Mouse (Mus musculus) thymus, adult 2 months (tissue): ENCODE results near the gene Dnali1. TPM values are rescaled to one million over a fixed set of nuclear protein-coding genes. Genes with fewer than 3 reads are reported as not detected.

Experiments
- DNase-seq: peaks from one replicate; pipeline ENCODE4 v3.0.0; 2021
- H3K27ac ChIP-seq: fragments of 200-500 bp; 2 replicates; pipeline ENCODE4 v1.5.1; 2012; ENCODE audit warnings: low read length, control low read depth; ENCODE audit not compliant: control insufficient read depth, insufficient read depth
- H3K27me3 ChIP-seq: fragments of 200-500 bp; 2 replicates; pipeline ENCODE4 v1.6.1; 2012; ENCODE audit warnings: mild to moderate bottlenecking, low read length, moderate library complexity, mixed read lengths; ENCODE audit not compliant: control insufficient read depth, insufficient read depth
- H3K36me3 ChIP-seq: fragments of 200-500 bp; 2 replicates; pipeline ENCODE4 v1.6.1; 2012; ENCODE audit warnings: mild to moderate bottlenecking, low read length, moderate library complexity; ENCODE audit not compliant: control insufficient read depth, insufficient read depth
- H3K4me1 ChIP-seq: fragments of 200-500 bp; replicated peaks from 2 replicates; pipeline ENCODE4 v1.6.1; 2012; ENCODE audit warnings: low read length; ENCODE audit not compliant: control insufficient read depth, insufficient read depth
- H3K4me3 ChIP-seq: fragments of 200-500 bp; 2 replicates; pipeline ENCODE4 v1.5.1; 2012; ENCODE audit warnings: mild to moderate bottlenecking, low read length, control low read depth, moderate library complexity; ENCODE audit not compliant: control insufficient read depth, insufficient read depth
- CTCF ChIP-seq: fragments of 200-500 bp; IDR thresholded peaks from 2 replicates; pipeline ENCODE4 v1.5.1; 2012; ENCODE audit warnings: mild to moderate bottlenecking, control low read depth, low read length, moderate library complexity, borderline replicate concordance; ENCODE audit not compliant: control insufficient read depth, poor library complexity, insufficient read depth; ENCODE audit errors: extremely low read depth
- POLR2A ChIP-seq: fragments of 200-500 bp; IDR thresholded peaks from 2 replicates; pipeline ENCODE4 v1.6.1; 2012; ENCODE audit warnings: mild to moderate bottlenecking, low read length, control low read depth, moderate library complexity; ENCODE audit not compliant: control insufficient read depth, poor library complexity, insufficient read depth; ENCODE audit errors: extremely low read depth
- WGBS: fragments of 180-500 bp; shearing (Covaris S2); methylation state at CpG from one replicate; pipeline ENCODE4 v1.1.7; 2018; 5-methylcytosine and 5-hydroxymethylcytosine counted together
- polyA plus RNA-seq: library from polyadenylated mRNA; depleted of rRNA; stranded (reverse); fragments of >200 nt; gene quantifications from 2 replicates; pipeline ENCODE4 v1.2.3, GENCODE M21; 2012; rRNA removed

Gene Dnali1
- polyA plus RNA-seq, 1 experiment = 0.57 TPM

DNA sequence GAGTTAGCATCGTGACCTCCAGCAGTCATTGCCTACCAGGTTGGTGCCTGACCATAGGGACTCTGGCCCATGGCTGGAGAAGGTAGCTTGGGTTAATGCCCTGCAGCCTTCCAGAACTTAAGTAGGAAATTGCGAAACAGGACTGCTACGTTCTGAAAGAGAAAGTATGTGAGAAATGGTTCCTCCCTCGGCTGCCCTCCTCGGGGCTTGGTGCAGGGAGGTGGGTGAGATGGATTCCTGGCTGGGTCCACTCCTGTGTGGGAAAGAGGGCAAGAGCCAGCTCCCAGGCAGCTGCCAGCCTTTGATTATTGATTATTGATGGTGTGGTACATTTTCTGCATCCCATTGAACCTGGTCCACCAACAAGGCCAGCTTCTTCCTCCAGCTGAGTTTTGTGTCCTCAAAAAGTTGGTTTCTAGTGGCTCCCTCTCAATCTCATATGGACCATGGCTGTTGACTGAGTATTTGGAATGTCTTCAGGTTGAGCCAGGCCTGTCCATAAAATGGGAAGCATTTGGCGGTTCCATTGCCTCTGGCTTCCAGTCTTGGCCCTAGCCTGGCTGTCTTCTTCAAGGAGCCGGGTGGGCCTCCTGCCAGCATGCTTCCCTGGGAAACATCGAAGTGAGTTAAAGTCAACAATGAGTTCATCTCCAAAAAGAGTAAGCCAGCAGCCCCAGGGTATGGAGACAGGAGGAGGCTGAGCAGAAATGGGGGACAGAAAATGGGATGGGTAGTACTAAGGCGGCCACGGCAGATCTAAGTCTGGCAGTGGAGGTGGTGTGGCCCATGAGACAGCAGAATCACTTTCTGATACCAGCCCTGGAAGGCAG, 49.5 kb downstream of the Dnali1 start, which contains the start of gene Gnl2:
Gene Gnl2 (plus strand): TSS at position 780 of the 830 bp plus-strand sequence.
- H3K4me3 ChIP-seq = no peak within 1 kb of the TSS
- TF ChIP-seq CTCF = no peak
- no peak for TF ChIP-seq POLR2A
- 67% methylated on average over 10 of the region's 10 CpGs for WGBS
- H3K27ac ChIP-seq = no peak within 1 kb of the TSS
- no peaks in the 10 kb centered on the region for H3K27me3 ChIP-seq
- H3K36me3 ChIP-seq = no peaks in the 10 kb centered on the region
- DNase-seq = no peak
- H3K4me1 ChIP-seq = no peaks in the 10 kb centered on the region

DNA sequence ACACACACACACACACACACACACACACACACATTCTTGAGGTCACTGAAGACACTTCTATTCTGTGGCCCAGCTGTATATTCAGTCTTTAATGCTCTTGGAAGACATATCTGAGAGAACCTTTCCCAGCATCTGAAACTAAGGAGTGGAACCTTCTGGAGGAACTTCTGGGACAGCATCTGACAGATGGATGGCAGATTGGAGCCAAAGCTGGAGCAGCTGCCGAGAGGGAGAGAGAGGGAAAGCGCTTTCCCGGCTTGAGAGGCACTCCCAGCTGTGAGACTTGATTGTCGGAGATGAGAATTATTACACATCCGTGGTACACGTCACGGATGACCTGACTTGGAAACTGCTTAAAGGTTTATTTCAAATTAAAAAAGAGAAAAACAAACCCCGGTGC, 56.8 kb downstream of the Dnali1 start:
- Histone ChIP-seq H3K36me3 (no peaks in the 10 kb centered on the region), H3K27ac (no peak overlapping the region), H3K4me3 (no peak overlapping the region), H3K4me1 (peaks cover 12% of the 10 kb centered on the region), H3K27me3 (no peaks in the 10 kb centered on the region)
- 84% methylated on average over 8 of the region's 8 CpGs for WGBS
- TF ChIP-seq CTCF (no peak), POLR2A (no peak)
- DNase-seq = no peak

DNA sequence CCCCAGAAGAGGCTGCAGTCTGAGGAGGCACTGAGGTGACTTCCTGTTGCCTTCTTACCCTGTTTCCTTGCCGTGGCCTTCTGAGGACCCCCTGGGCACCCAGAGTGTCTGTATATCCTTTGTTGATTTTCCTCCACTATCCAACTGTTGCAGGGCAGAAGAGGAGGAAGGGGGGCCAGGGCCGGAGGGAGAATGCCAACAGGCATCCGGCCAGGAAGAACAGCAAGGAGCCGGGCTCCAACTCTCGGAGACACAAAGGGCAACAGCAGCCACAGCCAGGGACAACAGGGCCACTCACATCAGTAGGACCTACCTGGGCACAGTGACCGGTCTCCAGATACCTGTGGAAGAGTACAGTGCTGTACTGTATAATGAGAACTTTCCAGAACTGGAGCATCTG, 57.3 kb downstream of the Dnali1 start:
- no peaks in the 10 kb centered on the region for H3K36me3 ChIP-seq
- no peak for DNase-seq
- H3K4me1 ChIP-seq = peaks cover 12% of the 10 kb centered on the region
- no peak overlapping the region for H3K4me3 ChIP-seq
- H3K27me3 ChIP-seq = no peaks in the 10 kb centered on the region
- WGBS = 80% methylated on average over 6 of the region's 6 CpGs
- H3K27ac ChIP-seq = no peak overlapping the region
- TF ChIP-seq POLR2A (no peak), CTCF (no peak)

DNA sequence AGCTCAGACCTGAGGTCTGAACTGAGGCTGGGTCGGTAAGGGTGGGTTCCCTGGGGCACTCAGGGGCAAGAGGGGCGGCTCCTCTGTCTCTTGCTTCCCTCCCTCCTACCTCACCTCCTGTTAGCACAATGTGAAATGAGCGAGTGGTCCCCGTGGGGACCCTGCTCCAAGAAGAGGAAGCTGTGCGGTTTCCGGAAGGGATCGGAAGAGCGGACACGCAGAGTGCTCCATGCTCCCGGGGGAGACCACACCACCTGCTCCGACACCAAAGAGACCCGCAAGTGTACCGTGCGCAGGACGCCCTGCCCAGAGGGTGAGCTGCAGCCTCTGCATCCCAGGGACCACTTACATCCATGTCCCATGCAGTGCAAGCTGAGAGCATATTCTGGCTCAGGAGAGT, 58.0 kb downstream of the Dnali1 start:
- H3K27me3 ChIP-seq = no peaks in the 10 kb centered on the region
- no peak for TF ChIP-seq POLR2A
- TF ChIP-seq CTCF = no peak
- WGBS = 42% methylated on average over 15 of the region's 15 CpGs
- no peak overlapping the region for H3K4me3 ChIP-seq
- H3K27ac ChIP-seq = no peak overlapping the region
- no peak for DNase-seq
- peaks cover 12% of the 10 kb centered on the region for H3K4me1 ChIP-seq
- no peaks in the 10 kb centered on the region for H3K36me3 ChIP-seq

Other genes starting within 250 kb of the Dnali1 start
- gene Yrdc, start 215.0 kb downstream of the Dnali1 start, polyA plus RNA-seq = 63.0 and 70.4 TPM in 2 replicates
- 26.2 and 28.0 TPM in 2 replicates for gene 1110065P20Rik, start 214.5 kb downstream of the Dnali1 start, polyA plus RNA-seq
- gene Maneal, start 203.5 kb downstream of the Dnali1 start, polyA plus RNA-seq = 1.1 and 1.4 TPM in 2 replicates
- gene Epha10, start 184.8 kb downstream of the Dnali1 start, polyA plus RNA-seq = 0.06 and 0.07 TPM in 2 replicates
- gene 9930104L06Rik, start 128.7 kb downstream of the Dnali1 start, polyA plus RNA-seq = 18.3 and 21.6 TPM in 2 replicates
- 79.4 and 102 TPM in 2 replicates for gene Cdca8, start 126.4 kb downstream of the Dnali1 start, polyA plus RNA-seq
- gene Rspo1, start 79.3 kb downstream of the Dnali1 start, polyA plus RNA-seq = 2.2 and 2.3 TPM in 2 replicates
- gene Gnl2, start 49.1 kb downstream of the Dnali1 start, polyA plus RNA-seq = 17.9 and 18.3 TPM in 2 replicates
- 20.5 and 22.5 TPM in 2 replicates for gene Snip1, start 969 bp upstream of the Dnali1 start, polyA plus RNA-seq
- gene Meaf6, start 19.4 kb upstream of the Dnali1 start, polyA plus RNA-seq = 26.4 and 30.7 TPM in 2 replicates
- 27.4 and 28.7 TPM in 2 replicates for gene Zc3h12a, start 62.1 kb upstream of the Dnali1 start, polyA plus RNA-seq